Mouse (Mus musculus): ENCODE measurements around the gene Tmem131l.

GRCm38 (mm10) chr3:83973339-83973738, 66.6 kb downstream of the Tmem131l start:
- no peak for TF ChIP-seq HCFC1 (IDR thresholded peaks at IDR 0.05; ENCODE audit: low read depth, low read length)
- no peak for TF ChIP-seq POLR2AphosphoS2 (IDR thresholded peaks at IDR 0.05; ENCODE audit: low read length)

Data from MEL (cell line).